Mouse (Mus musculus) myocyte (in vitro differentiated cells): ENCODE measurements around the gene Slc18a2. TPM values are rescaled to one million over a fixed set of nuclear protein-coding genes. Genes with fewer than 3 reads are reported as not detected.

ENCODE experiments used
- H3K27me3 ChIP-seq: one replicate; pipeline ENCODE4 v1.6.1; 2011; ENCODE audit not compliant: control insufficient read depth, insufficient read depth, insufficient read length
- H3K36me3 ChIP-seq: one replicate; pipeline ENCODE4 v1.6.1; 2011; ENCODE audit not compliant: control insufficient read depth, insufficient read depth
- H3K4me2 ChIP-seq: one replicate; pipeline ENCODE4 v1.6.1; 2011; ENCODE audit warnings: low read depth, control low read depth
- H3K4me3 ChIP-seq: one replicate; pipeline ENCODE4 v1.5.1; 2011; ENCODE audit warnings: mild to moderate bottlenecking, control low read depth, moderate library complexity
- H3K79me2 ChIP-seq: one replicate; pipeline ENCODE4 v1.6.1; 2011; ENCODE audit not compliant: control insufficient read depth, insufficient read depth
- H3ac ChIP-seq: one replicate; pipeline ENCODE4 v1.6.1; 2011; ENCODE audit not compliant: control insufficient read depth, insufficient read length
- CEBPB ChIP-seq: IDR thresholded peaks from 2 replicates; pipeline ENCODE4 v1.6.1; 2011; ENCODE audit warnings: mild to moderate bottlenecking, moderate library complexity; ENCODE audit not compliant: poor library complexity, insufficient read depth, severe bottlenecking
- E2F4 ChIP-seq: IDR thresholded peaks from one replicate; pipeline ENCODE4 v1.6.1; 2011; ENCODE audit warnings: mild to moderate bottlenecking, control low read depth, moderate library complexity; ENCODE audit not compliant: insufficient read depth
- MAX ChIP-seq: IDR thresholded peaks from one replicate; pipeline ENCODE4 v1.6.1; 2011; ENCODE audit warnings: low read depth, mild to moderate bottlenecking, control low read depth
- MYOD1 ChIP-seq, 3 experiments: IDR thresholded peaks; one replicate each; pipeline ENCODE4 v1.6.1; 2011; ENCODE audit warnings: control low read depth in 2 of 3, low read depth in 2 of 3, mild to moderate bottlenecking in 2 of 3, moderate library complexity in 1 of 3; ENCODE audit not compliant: insufficient read length in 2 of 3, control insufficient read depth in 1 of 3
- MYOG ChIP-seq, 3 experiments: IDR thresholded peaks; one replicate each; pipeline ENCODE4 v1.6.1; 2011; ENCODE audit warnings: control low read depth in 2 of 3, low read depth in 2 of 3, mild to moderate bottlenecking in 2 of 3; ENCODE audit not compliant: insufficient read length in 2 of 3, control insufficient read depth in 1 of 3, insufficient read depth in 1 of 3
- POLR2A ChIP-seq: IDR thresholded peaks from one replicate; pipeline ENCODE4 v1.6.1; 2011; ENCODE audit warnings: low read depth, mild to moderate bottlenecking, control low read depth, moderate library complexity; ENCODE audit not compliant: insufficient read length
- POLR2AphosphoS2 ChIP-seq: IDR thresholded peaks from one replicate; pipeline ENCODE4 v1.6.1; 2011; ENCODE audit warnings: low read depth, control low read depth; ENCODE audit not compliant: insufficient read length
- REST ChIP-seq: IDR thresholded peaks from one replicate; pipeline ENCODE4 v1.6.1; 2011; ENCODE audit warnings: mild to moderate bottlenecking, control low read depth, moderate library complexity; ENCODE audit not compliant: insufficient read depth, insufficient read length
- SRF ChIP-seq: IDR thresholded peaks from one replicate; pipeline ENCODE4 v1.6.1; 2011; ENCODE audit warnings: low read depth; ENCODE audit not compliant: control insufficient read depth, insufficient read length
- TCF12 ChIP-seq: IDR thresholded peaks from one replicate; pipeline ENCODE4 v1.6.1; 2011; ENCODE audit warnings: mild to moderate bottlenecking, control low read depth; ENCODE audit not compliant: poor library complexity, insufficient read depth, severe bottlenecking
- TCF3 ChIP-seq: IDR thresholded peaks from one replicate; pipeline ENCODE4 v1.6.1; 2011; ENCODE audit warnings: low read depth, control low read depth; ENCODE audit not compliant: insufficient read length
- USF1 ChIP-seq: IDR thresholded peaks from one replicate; pipeline ENCODE4 v1.6.1; 2011; ENCODE audit warnings: low read depth, mild to moderate bottlenecking, control low read depth, moderate library complexity
- polyA plus RNA-seq: library from polyadenylated mRNA; unstranded; fragments of >200 nt; fragmentation: generic; extraction: Trizol; gene quantifications from one replicate; pipeline ENCODE4 v1.2.1, GENCODE M21; 2012; ENCODE audit warnings: missing spikeins

The Slc18a2 gene
- polyA plus RNA-seq, 1 experiment = 0.42 TPM

- no peak for TF ChIP-seq E2F4
- TF ChIP-seq POLR2AphosphoS2 = no peak
- no peak for TF ChIP-seq SRF
- no peak for TF ChIP-seq TCF12
- H3K79me2 ChIP-seq = no peaks in the 10 kb centered on the region
- no peaks in the 10 kb centered on the region for H3K36me3 ChIP-seq
- H3K4me3 ChIP-seq = no peak overlapping the region
- H3K4me2 ChIP-seq = no peak overlapping the region
- H3ac ChIP-seq = no peak overlapping the region
- no peaks in the 10 kb centered on the region for H3K27me3 ChIP-seq
Measured at GRCm38 (mm10) chr19:59273190-59273589, 12.5 kb downstream of the Slc18a2 start.

DNA sequence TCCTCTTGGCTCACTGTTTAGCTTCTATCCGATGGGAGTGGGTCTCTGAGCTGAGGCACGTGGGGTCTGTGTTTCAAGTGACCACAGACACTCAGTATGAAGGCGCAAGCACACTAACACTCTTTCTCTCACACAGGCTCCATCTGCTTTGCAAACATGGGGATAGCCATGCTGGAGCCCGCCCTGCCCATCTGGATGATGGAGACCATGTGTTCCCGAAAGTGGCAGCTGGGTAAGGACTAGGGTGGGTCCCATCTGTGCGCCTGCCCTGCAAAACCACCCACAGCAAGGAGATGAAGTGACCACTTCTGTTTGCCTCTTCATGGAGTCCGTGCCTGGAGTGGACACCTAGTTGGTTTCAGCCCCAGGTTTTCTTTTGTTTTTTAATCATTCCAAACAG, 15.7 kb downstream of the Slc18a2 start:
- H3ac ChIP-seq = no peak overlapping the region
- no peaks in the 10 kb centered on the region for H3K36me3 ChIP-seq
- H3K4me2 ChIP-seq = no peak overlapping the region
- TF ChIP-seq MYOD1 (IDR thresholded peaks at IDR 0.05; ENCODE audit: control insufficient read depth in 1 of 3, insufficient read length in 2 of 3, low read depth in 2 of 3) = no peak
- no peak for TF ChIP-seq MAX
- TF ChIP-seq TCF12 = no peak
- no peak for TF ChIP-seq POLR2AphosphoS2
- no peak for TF ChIP-seq USF1
- no peak for TF ChIP-seq E2F4
- TF ChIP-seq MYOG (IDR thresholded peaks at IDR 0.05; ENCODE audit: control insufficient read depth in 1 of 3, insufficient read depth in 1 of 3, insufficient read length in 2 of 3, low read depth in 2 of 3) = no peak
- no peak for TF ChIP-seq SRF
- TF ChIP-seq CEBPB = no peak
- TF ChIP-seq REST = no peak
- no peak for TF ChIP-seq TCF3
- TF ChIP-seq POLR2A = no peak
- H3K27me3 ChIP-seq = no peaks in the 10 kb centered on the region
- no peaks in the 10 kb centered on the region for H3K79me2 ChIP-seq
- no peak overlapping the region for H3K4me3 ChIP-seq

GRCm38 (mm10) chr19:59280841-59281240, 20.1 kb downstream of the Slc18a2 start:
- no peaks in the 10 kb centered on the region for H3K27me3 ChIP-seq
- H3ac ChIP-seq = no peak overlapping the region
- no peak overlapping the region for H3K4me3 ChIP-seq
- H3K4me2 ChIP-seq = no peak overlapping the region
- TF ChIP-seq USF1 = no peak
- no peaks in the 10 kb centered on the region for H3K79me2 ChIP-seq
- H3K36me3 ChIP-seq = no peaks in the 10 kb centered on the region

- no peaks in the 10 kb centered on the region for H3K79me2 ChIP-seq
- H3K36me3 ChIP-seq = no peaks in the 10 kb centered on the region
- no peak overlapping the region for H3K4me3 ChIP-seq
- no peak overlapping the region for H3K4me2 ChIP-seq
- no peaks in the 10 kb centered on the region for H3K27me3 ChIP-seq
- TF ChIP-seq E2F4 (no peak), MYOG (IDR thresholded peaks at IDR 0.05; ENCODE audit: control insufficient read depth in 1 of 3, insufficient read depth in 1 of 3, insufficient read length in 2 of 3, low read depth in 2 of 3) (no peak), CEBPB (no peak), TCF12 (no peak), POLR2AphosphoS2 (no peak), MYOD1 (IDR thresholded peaks at IDR 0.05; ENCODE audit: control insufficient read depth in 1 of 3, insufficient read length in 2 of 3, low read depth in 2 of 3) (no peak), USF1 (no peak), REST (no peak), SRF (no peak), MAX (no peak), POLR2A (no peak), TCF3 (no peak)
- no peak overlapping the region for H3ac ChIP-seq
Measured at GRCm38 (mm10) chr19:59282001-59282400, 21.3 kb downstream of the Slc18a2 start.

DNA sequence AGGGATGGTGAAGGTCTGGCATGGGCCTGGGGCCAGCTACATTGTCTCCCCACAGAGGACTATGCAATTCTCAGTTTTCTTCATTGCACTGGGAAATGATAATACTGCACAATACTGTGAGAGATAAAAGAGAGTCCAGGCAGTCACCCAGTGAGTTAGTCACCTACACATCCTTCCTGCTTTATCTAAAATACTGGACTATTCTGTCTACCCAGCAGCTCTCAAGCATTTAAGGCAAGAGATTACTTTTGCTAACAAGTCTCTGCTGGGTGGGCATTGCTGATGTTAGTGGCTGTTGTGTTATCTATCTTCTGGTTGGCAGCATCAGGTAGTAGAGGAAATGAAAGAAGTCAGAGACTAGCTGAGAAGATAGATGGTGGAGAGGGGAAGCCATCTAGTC, 28.3 kb downstream of the Slc18a2 start:
- Histone ChIP-seq H3ac (no peak overlapping the region), H3K79me2 (no peaks in the 10 kb centered on the region), H3K27me3 (no peaks in the 10 kb centered on the region), H3K4me2 (no peak overlapping the region), H3K4me3 (no peak overlapping the region), H3K36me3 (no peaks in the 10 kb centered on the region)
- TF ChIP-seq MAX = no peak
- TF ChIP-seq TCF12 = no peak
- no peak for TF ChIP-seq POLR2A
- TF ChIP-seq MYOG (IDR thresholded peaks at IDR 0.05; ENCODE audit: control insufficient read depth in 1 of 3, insufficient read depth in 1 of 3, insufficient read length in 2 of 3, low read depth in 2 of 3) = no peak

GRCm38 (mm10) chr19:59289811-59290210, 29.1 kb downstream of the Slc18a2 start:
- Histone ChIP-seq H3K4me2 (no peak overlapping the region), H3K4me3 (no peak overlapping the region), H3K36me3 (no peaks in the 10 kb centered on the region)

More at GRCm38 (mm10) chr19:59289811-59290210, 29.1 kb downstream of the Slc18a2 start:
- H3K27me3 ChIP-seq = no peaks in the 10 kb centered on the region
- H3K79me2 ChIP-seq = no peaks in the 10 kb centered on the region
- no peak overlapping the region for H3ac ChIP-seq
- no peak for TF ChIP-seq E2F4
- no peak for TF ChIP-seq REST
- TF ChIP-seq POLR2AphosphoS2 = no peak
- TF ChIP-seq MYOD1 (IDR thresholded peaks at IDR 0.05; ENCODE audit: control insufficient read depth in 1 of 3, insufficient read length in 2 of 3, low read depth in 2 of 3) = no peak
- no peak for TF ChIP-seq POLR2A
- no peak for TF ChIP-seq CEBPB
- no peak for TF ChIP-seq TCF3
- TF ChIP-seq MAX = no peak
- no peak for TF ChIP-seq MYOG (IDR thresholded peaks at IDR 0.05; ENCODE audit: control insufficient read depth in 1 of 3, insufficient read depth in 1 of 3, insufficient read length in 2 of 3, low read depth in 2 of 3)
- no peak for TF ChIP-seq TCF12
- no peak for TF ChIP-seq SRF
